Mouse (Mus musculus): ENCODE data around the gene Pank2.

GRCm38 (mm10) chr2:131213773-131214172, 48.5 kb upstream of the Pank2 start:
- no peak for TF ChIP-seq CTCF (IDR thresholded peaks at IDR 0.05; ENCODE audit: control insufficient read depth, insufficient read depth, low read length)
- TF ChIP-seq POLR2A (IDR thresholded peaks at IDR 0.05; ENCODE audit: borderline replicate concordance, control insufficient read depth, low read depth, low read length) = no peak

All from bone marrow, adult 2 months (tissue).